Mouse (Mus musculus): ENCODE data around the gene Gna11.

Gene Gna11

GRCm38 (mm10) chr10:81486496-81486895, 58.5 kb downstream of the Gna11 start:
- no peak for DNase-seq (ENCODE audit: low read depth in 1 of 2, low spot score in 2 of 2)

- no peak for DNase-seq (ENCODE audit: low read depth in 1 of 2, low spot score in 2 of 2)
These were observed 59.4 kb downstream of the Gna11 start for GRCm38 (mm10) chr10:81485479-81486018.

GRCm38 (mm10) chr10:81485060-81485449, 59.9 kb downstream of the Gna11 start:
- DNase-seq (ENCODE audit: low read depth in 1 of 2, low spot score in 2 of 2), result no peak

- DNase-seq (ENCODE audit: low read depth in 1 of 2, low spot score in 2 of 2), result no peak
These were observed 60.4 kb downstream of the Gna11 start for GRCm38 (mm10) chr10:81484441-81485059.

GRCm38 (mm10) chr10:81483983-81484382, 61.0 kb downstream of the Gna11 start:
- no peak for DNase-seq (ENCODE audit: low read depth in 1 of 2, low spot score in 2 of 2)

GRCm38 (mm10) chr10:81482533-81482889, 62.5 kb downstream of the Gna11 start, which contains the start of gene Celf5:
Celf5 (minus strand) TSS chr10:81482709.
- peak in 1 of 2 experiments; percentile 32 for DNase-seq (ENCODE audit: low read depth in 1 of 2, low spot score in 2 of 2)

GRCm38 (mm10) chr10:81481605-81482532, 63.1 kb downstream of the Gna11 start:
- DNase-seq (ENCODE audit: low read depth in 1 of 2, low spot score in 2 of 2), result no peak
